Mouse (Mus musculus) mammary gland, adult 2 months (tissue): ENCODE results near the gene Rnf141. TPM values are rescaled to one million over a fixed set of nuclear protein-coding genes. Genes with fewer than 3 reads are reported as not detected.

Experiments
- polyA plus RNA-seq: library from polyadenylated mRNA; depleted of rRNA; stranded (reverse); fragments of >200 nt; gene quantifications from 2 replicates; pipeline ENCODE4 v1.2.3, GENCODE M21; 2012; ENCODE audit warnings: low replicate concordance; rRNA removed

Rnf141 gene
- polyA plus RNA-seq = 12.8 and 39.1 TPM in 2 replicates

GRCm38 (mm10) chr7:110843916-110844874 is at the start of gene Rnf141:
Gene Rnf141, minus strand, starts transcription at chr7:110844457.

GRCm38 (mm10) chr7:110862751-110863289 is 18.6 kb upstream of the Rnf141 start, which contains the start of gene Lyve1:
Gene Lyve1, minus strand, starts transcription at chr7:110863239.

GRCm38 (mm10) chr7:110768001-110768400 is 76.3 kb downstream of the Rnf141 start, which contains the start of gene Ampd3:
Gene Ampd3, plus strand, starts transcription at chr7:110768206.

Other genes starting within 250 kb of the Rnf141 start
- gene Sbf2, start 229.5 kb downstream of the Rnf141 start, polyA plus RNA-seq = 11.7 and 18.4 TPM in 2 replicates
- 13.8 and 16.6 TPM in 2 replicates for gene Adm, start 216.8 kb downstream of the Rnf141 start, polyA plus RNA-seq
- 15.7 and 23.7 TPM in 2 replicates for gene Ampd3, start 76.3 kb downstream of the Rnf141 start, polyA plus RNA-seq
- 29.3 and 55.9 TPM in 2 replicates for gene Lyve1, start 18.8 kb upstream of the Rnf141 start, polyA plus RNA-seq
- gene Mrvi1, start 138.0 kb upstream of the Rnf141 start, polyA plus RNA-seq = 8.4 and 10.0 TPM in 2 replicates
- 11.0 and 19.5 TPM in 2 replicates for gene Ctr9, start 184.5 kb upstream of the Rnf141 start, polyA plus RNA-seq
- gene Eif4g2, start 238.6 kb upstream of the Rnf141 start, polyA plus RNA-seq = 36.6 and 134 TPM in 2 replicates